Mouse (Mus musculus) embryonic facial prominence, embryonic 14.5 days (tissue): Measurements from ENCODE around the gene Robo2. TPM values are rescaled to one million over a fixed set of nuclear protein-coding genes. Genes with fewer than 3 reads are reported as not detected.

Experiments used
- ATAC-seq: fragments of 200-750 bp; cut with Nextera tagmentation; 2 replicates; pipeline ENCODE4 v1.8.0; 2017; ENCODE audit warnings: low read depth, moderate number of reproducible peaks, moderate TSS enrichment
- DNase-seq: peaks from one replicate; pipeline ENCODE4 v3.0.0-alpha.2; 2015; ENCODE audit warnings: low spot score
- H3K27ac ChIP-seq: fragments of 300-500 bp; sonication (generic); replicated peaks from 2 replicates; pipeline ENCODE4 v1.5.1; 2014; ENCODE audit warnings: low read depth, mild to moderate bottlenecking, low read length, moderate library complexity
- H3K27me3 ChIP-seq: fragments of 300-500 bp; sonication (generic); replicated peaks from 2 replicates; pipeline ENCODE4 v1.6.1; 2014; ENCODE audit warnings: low read length; ENCODE audit not compliant: control insufficient read depth, insufficient read depth
- H3K36me3 ChIP-seq: fragments of 300-500 bp; sonication (generic); 2 replicates; pipeline ENCODE4 v1.6.1; 2014; ENCODE audit warnings: low read length, mixed read lengths; ENCODE audit not compliant: control insufficient read depth, insufficient read depth
- H3K4me1 ChIP-seq: fragments of 300-500 bp; sonication (generic); 2 replicates; pipeline ENCODE4 v1.6.1; 2014; ENCODE audit warnings: antibody characterized with exemption, low read length; ENCODE audit not compliant: control insufficient read depth, insufficient read depth
- H3K4me2 ChIP-seq: fragments of 300-500 bp; sonication (generic); 2 replicates; pipeline ENCODE4 v1.6.1; 2014; ENCODE audit warnings: low read depth, mild to moderate bottlenecking, low read length, moderate library complexity, mixed read lengths
- H3K4me3 ChIP-seq: fragments of 300-500 bp; sonication (generic); 2 replicates; pipeline ENCODE4 v1.5.1; 2014; ENCODE audit warnings: low read depth, mild to moderate bottlenecking, low read length
- H3K9ac ChIP-seq: fragments of 300-500 bp; sonication (generic); 2 replicates; pipeline ENCODE4 v1.6.1; 2014; ENCODE audit warnings: low read depth, mild to moderate bottlenecking, low read length, moderate library complexity, mixed read lengths
- H3K9me3 ChIP-seq: fragments of 300-500 bp; sonication (generic); 2 replicates; pipeline ENCODE4 v1.6.1; 2016; ENCODE audit warnings: low read length; ENCODE audit not compliant: control insufficient read depth
- WGBS: fragments of 180-500 bp; shearing (Covaris S2); extraction: QIAGEN DNeasy Blood & Tissue Kit; methylation state at CpG from one replicate; pipeline ENCODE4 v1.1.7; 2014; 5-methylcytosine and 5-hydroxymethylcytosine counted together
- polyA plus RNA-seq: library from polyadenylated mRNA; unstranded; fragments of >200 nt; fragmentation: Nextera tagmentation; extraction: Ambion mirVana; gene quantifications from 2 replicates; pipeline ENCODE4 v1.2.1, GENCODE M21; 2014

Gene Robo2
- polyA plus RNA-seq, 1 experiment from 2014 or later, result 56.8 TPM

- DNase-seq, result no peak
- no peak for ATAC-seq
- 79% methylated on average over 12 of the region's 12 CpGs for WGBS
Measured at GRCm38 (mm10) chr16:74375342-74375940, 36.2 kb downstream of the Robo2 start.

DNA sequence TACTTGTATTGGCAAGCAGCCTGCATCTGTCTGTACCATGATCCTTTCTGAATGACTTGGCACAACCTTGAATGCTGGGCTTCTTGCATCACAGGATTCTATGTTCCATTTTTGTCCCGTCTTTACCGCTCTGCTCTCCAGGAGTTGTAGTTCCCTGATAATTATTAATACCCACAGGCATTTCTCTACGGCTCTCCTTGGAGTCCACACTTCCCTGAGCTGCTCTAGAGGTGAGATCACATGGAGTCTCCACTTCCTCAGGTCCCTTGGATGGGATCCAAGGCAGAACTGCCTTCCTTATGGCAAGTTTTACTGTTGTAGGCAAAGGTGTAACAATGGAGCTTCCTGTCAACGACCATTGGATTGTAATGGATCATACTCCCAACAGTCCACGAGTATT is 37.1 kb downstream of the Robo2 start:
- Histone ChIP-seq H3K9ac (no peak overlapping the region), H3K4me3 (no peak overlapping the region), H3K9me3 (no peaks in the 10 kb centered on the region), H3K27ac (no peak overlapping the region), H3K4me2 (no peak overlapping the region), H3K4me1 (no peaks in the 10 kb centered on the region), H3K27me3 (no peaks in the 10 kb centered on the region), H3K36me3 (no peaks in the 10 kb centered on the region)
- ATAC-seq (peak; percentile 65; the same call in 1 of the 2 replicates), DNase-seq (peak; percentile 41)
- WGBS, result 67% methylated on average over 5 of the region's 5 CpGs

More at GRCm38 (mm10) chr16:74375342-74375940, 36.2 kb downstream of the Robo2 start:
- Histone ChIP-seq H3K27me3 (no peaks in the 10 kb centered on the region), H3K4me3 (no peak overlapping the region), H3K36me3 (no peaks in the 10 kb centered on the region), H3K4me1 (no peaks in the 10 kb centered on the region), H3K9ac (no peak overlapping the region), H3K9me3 (no peaks in the 10 kb centered on the region), H3K4me2 (no peak overlapping the region), H3K27ac (no peak overlapping the region)

- Histone ChIP-seq H3K27ac (no peak overlapping the region), H3K27me3 (no peaks in the 10 kb centered on the region), H3K9me3 (no peaks in the 10 kb centered on the region), H3K36me3 (no peaks in the 10 kb centered on the region), H3K4me1 (no peaks in the 10 kb centered on the region), H3K4me3 (no peak overlapping the region), H3K4me2 (no peak overlapping the region), H3K9ac (no peak overlapping the region)
- DNase-seq (no peak), ATAC-seq (no peak)
- 84% methylated on average over 3 of the region's 3 CpGs for WGBS
Measured at GRCm38 (mm10) chr16:74373407-74373806, 38.2 kb downstream of the Robo2 start.

GRCm38 (mm10) chr16:74372876-74373275 is 38.7 kb downstream of the Robo2 start:
- WGBS, result 90% methylated on average over 1 of the region's 1 CpGs
- H3K4me1 ChIP-seq, result no peaks in the 10 kb centered on the region
- no peak overlapping the region for H3K4me2 ChIP-seq
- H3K9ac ChIP-seq, result no peak overlapping the region
- H3K9me3 ChIP-seq, result no peaks in the 10 kb centered on the region
- ATAC-seq (no peak), DNase-seq (no peak)
- no peak overlapping the region for H3K4me3 ChIP-seq
- H3K27ac ChIP-seq, result no peak overlapping the region
- no peaks in the 10 kb centered on the region for H3K36me3 ChIP-seq
- no peaks in the 10 kb centered on the region for H3K27me3 ChIP-seq

- DNase-seq, result peak; percentile 44
- H3K4me1 ChIP-seq, result no peaks in the 10 kb centered on the region
- no peak overlapping the region for H3K4me2 ChIP-seq
- H3K27ac ChIP-seq, result no peak overlapping the region
- no peak overlapping the region for H3K4me3 ChIP-seq
- WGBS, result 55% methylated on average over 6 of the region's 6 CpGs
- H3K9me3 ChIP-seq, result no peaks in the 10 kb centered on the region
- peak; percentile 82; the same call in 1 of the 2 replicates for ATAC-seq
- no peak overlapping the region for H3K9ac ChIP-seq
- peaks cover 2% of the 10 kb centered on the region; the same call in 1 of the 2 replicates for H3K36me3 ChIP-seq
- no peaks in the 10 kb centered on the region for H3K27me3 ChIP-seq
Measured at GRCm38 (mm10) chr16:74348437-74348836, 63.2 kb downstream of the Robo2 start.

GRCm38 (mm10) chr16:74338969-74339630 is 72.5 kb downstream of the Robo2 start:
- Histone ChIP-seq H3K27me3 (no peaks in the 10 kb centered on the region), H3K9ac (no peak overlapping the region), H3K27ac (no peak overlapping the region), H3K4me2 (no peak overlapping the region), H3K4me1 (no peaks in the 10 kb centered on the region), H3K36me3 (no peaks in the 10 kb centered on the region), H3K4me3 (no peak overlapping the region), H3K9me3 (no peaks in the 10 kb centered on the region)
- WGBS, result 72% methylated on average over 9 of the region's 9 CpGs
- no peak for DNase-seq
- no peak for ATAC-seq

DNA sequence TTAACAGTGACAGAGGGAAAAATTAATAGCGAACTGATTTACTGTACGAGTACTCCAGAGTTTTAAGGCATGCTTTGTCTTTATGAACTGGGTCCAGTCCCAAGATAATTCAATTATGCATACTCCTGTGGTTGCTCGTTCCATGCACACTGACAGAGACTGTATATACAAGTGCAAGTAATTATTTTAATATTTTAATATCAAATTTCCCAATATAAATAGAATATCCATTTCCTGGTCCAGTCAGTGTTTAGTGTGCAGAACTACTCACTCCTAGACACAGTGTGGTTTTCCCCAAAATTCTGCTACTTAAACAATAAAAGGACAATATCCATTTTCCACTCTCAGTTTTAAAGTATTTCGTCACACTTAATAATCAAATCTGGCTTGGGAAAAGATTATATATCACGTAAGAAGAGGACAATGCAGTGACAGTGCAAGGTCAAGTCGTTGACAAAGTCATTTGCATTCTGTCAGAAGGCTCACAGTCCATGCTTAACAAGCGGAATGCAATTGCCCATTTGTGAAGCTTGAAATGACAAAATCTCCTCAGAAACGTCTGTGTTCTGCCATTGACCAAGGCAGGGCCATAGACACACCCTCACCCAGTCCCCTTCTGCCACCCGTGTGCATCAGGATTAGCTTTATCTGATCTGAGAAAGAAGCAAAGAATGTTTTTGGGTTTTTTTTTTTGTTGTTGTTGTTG is 89.8 kb downstream of the Robo2 start:
- DNase-seq, result peak; percentile 17
- 60% methylated on average over 9 of the region's 9 CpGs for WGBS
- Histone ChIP-seq H3K9ac (no peak overlapping the region), H3K4me1 (no peaks in the 10 kb centered on the region), H3K36me3 (no peaks in the 10 kb centered on the region), H3K4me2 (no peak overlapping the region), H3K9me3 (no peaks in the 10 kb centered on the region), H3K27me3 (no peaks in the 10 kb centered on the region), H3K27ac (no peak overlapping the region), H3K4me3 (no peak overlapping the region)
- no peak for ATAC-seq

- 54% methylated on average over 7 of the region's 7 CpGs for WGBS
- ATAC-seq, result peak; percentile 26; the same call in 1 of the 2 replicates
Measured at GRCm38 (mm10) chr16:74316150-74316549, 95.5 kb downstream of the Robo2 start.

More at GRCm38 (mm10) chr16:74316150-74316549, 95.5 kb downstream of the Robo2 start:
- no peaks in the 10 kb centered on the region for H3K36me3 ChIP-seq
- H3K4me3 ChIP-seq, result no peak overlapping the region
- DNase-seq, result no peak
- H3K4me1 ChIP-seq, result 0 out of 2 replicates have a peak, but pooled peaks cover 3% of the 10 kb centered on the region
- H3K4me2 ChIP-seq, result no peak overlapping the region
- no peaks in the 10 kb centered on the region for H3K27me3 ChIP-seq
- no peaks in the 10 kb centered on the region for H3K9me3 ChIP-seq
- no peak overlapping the region for H3K9ac ChIP-seq
- H3K27ac ChIP-seq, result no peak overlapping the region
